Mouse (Mus musculus): Measurements from ENCODE around the gene Iqce. TPM values are rescaled to one million over a fixed set of nuclear protein-coding genes. Genes with fewer than 3 reads are reported as not detected.

Iqce gene
- polyA plus RNA-seq, 1 experiment = 12.5 TPM

- H3K27ac ChIP-seq (ENCODE audit: insufficient read depth, low read length) = no peak overlapping the region
- no peak for TF ChIP-seq POLR2A (IDR thresholded peaks at IDR 0.05; ENCODE audit: low read depth, low read length)
- H3K4me1 ChIP-seq (ENCODE audit: control insufficient read depth, insufficient read depth, insufficient read length) = peaks cover 14% of the 10 kb centered on the region; the same call in 1 of the 2 replicates
- 91% methylated on average over 9 of the region's 9 CpGs for WGBS
- H3K4me3 ChIP-seq (ENCODE audit: extremely low read depth, insufficient read depth, insufficient read length) = no peak overlapping the region
- H3K36me3 ChIP-seq (ENCODE audit: control insufficient read depth, insufficient read depth, low read length) = peaks cover 2% of the 10 kb centered on the region; the same call in 1 of the 2 replicates
- no peak for DNase-seq (ENCODE audit: low read depth in 1 of 2, low spot score in 2 of 2)
- H3K27me3 ChIP-seq (ENCODE audit: control insufficient read depth, insufficient read depth, low read length) = no peaks in the 10 kb centered on the region
These were observed 2.4 kb downstream of the Iqce start for GRCm38 (mm10) chr5:140699776-140700175.

GRCm38 (mm10) chr5:140695987-140696386, 6.2 kb downstream of the Iqce start:
- Histone ChIP-seq H3K27me3 (ENCODE audit: control insufficient read depth, insufficient read depth, low read length) (no peaks in the 10 kb centered on the region), H3K4me1 (ENCODE audit: control insufficient read depth, insufficient read depth, insufficient read length) (no peaks in the 10 kb centered on the region), H3K4me3 (ENCODE audit: extremely low read depth, insufficient read depth, insufficient read length) (no peak overlapping the region), H3K27ac (ENCODE audit: insufficient read depth, low read length) (no peak overlapping the region), H3K36me3 (ENCODE audit: control insufficient read depth, insufficient read depth, low read length) (peaks cover 10% of the 10 kb centered on the region; the same call in 1 of the 2 replicates)
- WGBS = 90% methylated on average over 7 of the region's 7 CpGs
- TF ChIP-seq POLR2A (IDR thresholded peaks at IDR 0.05; ENCODE audit: low read depth, low read length) = no peak
- no peak for TF ChIP-seq CTCF (IDR thresholded peaks at IDR 0.05; ENCODE audit: extremely low read depth, insufficient read depth, insufficient read length, insufficient replicate concordance)
- DNase-seq (ENCODE audit: low read depth in 1 of 2, low spot score in 2 of 2) = no peak

- 83% methylated on average over 3 of the region's 3 CpGs for WGBS
- Histone ChIP-seq H3K36me3 (ENCODE audit: control insufficient read depth, insufficient read depth, low read length) (peaks cover 8% of the 10 kb centered on the region; the same call in 1 of the 2 replicates), H3K4me1 (ENCODE audit: control insufficient read depth, insufficient read depth, insufficient read length) (no peaks in the 10 kb centered on the region), H3K27ac (ENCODE audit: insufficient read depth, low read length) (no peak overlapping the region), H3K27me3 (ENCODE audit: control insufficient read depth, insufficient read depth, low read length) (no peaks in the 10 kb centered on the region), H3K4me3 (ENCODE audit: extremely low read depth, insufficient read depth, insufficient read length) (no peak overlapping the region)
- no peak for DNase-seq (ENCODE audit: low read depth in 1 of 2, low spot score in 2 of 2)
- no peak for TF ChIP-seq CTCF (IDR thresholded peaks at IDR 0.05; ENCODE audit: extremely low read depth, insufficient read depth, insufficient read length, insufficient replicate concordance)
- TF ChIP-seq POLR2A (IDR thresholded peaks at IDR 0.05; ENCODE audit: low read depth, low read length) = no peak
These were observed 13.7 kb downstream of the Iqce start for GRCm38 (mm10) chr5:140688434-140688833.

GRCm38 (mm10) chr5:140684343-140685148, 17.6 kb downstream of the Iqce start:
- DNase-seq (ENCODE audit: low read depth in 1 of 2, low spot score in 2 of 2) = peak in 1 of 2 experiments; percentile 39
- no peaks in the 10 kb centered on the region for H3K4me1 ChIP-seq (ENCODE audit: control insufficient read depth, insufficient read depth, insufficient read length)
- H3K36me3 ChIP-seq (ENCODE audit: control insufficient read depth, insufficient read depth, low read length) = no peaks in the 10 kb centered on the region
- no peak overlapping the region for H3K4me3 ChIP-seq (ENCODE audit: extremely low read depth, insufficient read depth, insufficient read length)
- no peaks in the 10 kb centered on the region for H3K27me3 ChIP-seq (ENCODE audit: control insufficient read depth, insufficient read depth, low read length)
- no peak for TF ChIP-seq POLR2A (IDR thresholded peaks at IDR 0.05; ENCODE audit: low read depth, low read length)
- peak; percentile 79; the same call in 1 of the 2 replicates for TF ChIP-seq CTCF (IDR thresholded peaks at IDR 0.05; ENCODE audit: extremely low read depth, insufficient read depth, insufficient read length, insufficient replicate concordance)
- WGBS = 77% methylated on average over 16 of the region's 16 CpGs
- no peak overlapping the region for H3K27ac ChIP-seq (ENCODE audit: insufficient read depth, low read length)

- Histone ChIP-seq H3K27ac (ENCODE audit: insufficient read depth, low read length) (no peak overlapping the region), H3K27me3 (ENCODE audit: control insufficient read depth, insufficient read depth, low read length) (no peaks in the 10 kb centered on the region), H3K36me3 (ENCODE audit: control insufficient read depth, insufficient read depth, low read length) (peaks cover 1% of the 10 kb centered on the region; the same call in 1 of the 2 replicates), H3K4me3 (ENCODE audit: extremely low read depth, insufficient read depth, insufficient read length) (no peak overlapping the region), H3K4me1 (ENCODE audit: control insufficient read depth, insufficient read depth, insufficient read length) (peaks cover 2% of the 10 kb centered on the region; the same call in 1 of the 2 replicates)
- DNase-seq (ENCODE audit: low read depth in 1 of 2, low spot score in 2 of 2) = no peak
- TF ChIP-seq POLR2A (IDR thresholded peaks at IDR 0.05; ENCODE audit: low read depth, low read length) (no peak), CTCF (IDR thresholded peaks at IDR 0.05; ENCODE audit: extremely low read depth, insufficient read depth, insufficient read length, insufficient replicate concordance) (no peak)
- 84% methylated on average over 6 of the region's 6 CpGs for WGBS
These were observed 20.1 kb downstream of the Iqce start for GRCm38 (mm10) chr5:140682113-140682512.

DNA sequence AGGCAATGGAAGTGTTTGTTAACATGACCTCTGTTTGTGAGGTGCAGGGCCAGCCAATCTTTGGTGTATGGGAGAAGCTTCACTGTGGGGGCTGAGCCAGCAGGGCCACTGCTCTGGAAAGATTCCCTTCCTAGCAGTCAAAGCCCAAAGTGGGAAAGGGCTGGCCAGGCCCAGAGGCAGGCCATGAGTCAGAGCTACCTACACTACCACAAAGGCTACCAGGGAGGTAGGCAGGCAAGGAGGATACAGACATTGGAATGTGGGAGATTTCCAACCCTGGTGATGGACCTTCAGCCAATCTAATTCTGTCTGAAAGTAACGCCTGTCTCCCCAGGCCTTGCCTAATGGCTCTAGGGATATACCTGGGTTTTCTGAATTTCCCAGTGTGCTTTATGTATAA, 21.2 kb downstream of the Iqce start:
- no peak for DNase-seq (ENCODE audit: low read depth in 1 of 2, low spot score in 2 of 2)
- TF ChIP-seq CTCF (IDR thresholded peaks at IDR 0.05; ENCODE audit: extremely low read depth, insufficient read depth, insufficient read length, insufficient replicate concordance) (no peak), POLR2A (IDR thresholded peaks at IDR 0.05; ENCODE audit: low read depth, low read length) (no peak)
- H3K4me3 ChIP-seq (ENCODE audit: extremely low read depth, insufficient read depth, insufficient read length) = no peak overlapping the region
- H3K36me3 ChIP-seq (ENCODE audit: control insufficient read depth, insufficient read depth, low read length) = peaks cover 3% of the 10 kb centered on the region
- H3K27me3 ChIP-seq (ENCODE audit: control insufficient read depth, insufficient read depth, low read length) = no peaks in the 10 kb centered on the region
- WGBS = 90% methylated on average over 1 of the region's 1 CpGs
- H3K27ac ChIP-seq (ENCODE audit: insufficient read depth, low read length) = no peak overlapping the region
- peaks cover 2% of the 10 kb centered on the region; the same call in 1 of the 2 replicates for H3K4me1 ChIP-seq (ENCODE audit: control insufficient read depth, insufficient read depth, insufficient read length)

- peaks cover 3% of the 10 kb centered on the region for H3K36me3 ChIP-seq (ENCODE audit: control insufficient read depth, insufficient read depth, low read length)
- no peak overlapping the region for H3K27ac ChIP-seq (ENCODE audit: insufficient read depth, low read length)
- no peak overlapping the region for H3K4me3 ChIP-seq (ENCODE audit: extremely low read depth, insufficient read depth, insufficient read length)
- peaks cover 2% of the 10 kb centered on the region; the same call in 1 of the 2 replicates for H3K4me1 ChIP-seq (ENCODE audit: control insufficient read depth, insufficient read depth, insufficient read length)
- 98% methylated on average over 6 of the region's 6 CpGs for WGBS
- no peaks in the 10 kb centered on the region for H3K27me3 ChIP-seq (ENCODE audit: control insufficient read depth, insufficient read depth, low read length)
- TF ChIP-seq CTCF (IDR thresholded peaks at IDR 0.05; ENCODE audit: extremely low read depth, insufficient read depth, insufficient read length, insufficient replicate concordance) (no peak), POLR2A (IDR thresholded peaks at IDR 0.05; ENCODE audit: low read depth, low read length) (no peak)
- DNase-seq (ENCODE audit: low read depth in 1 of 2, low spot score in 2 of 2) = no peak
These were observed 22.1 kb downstream of the Iqce start for GRCm38 (mm10) chr5:140680051-140680450.
